ENCODE assay signal across 13 mouse cellular contexts in genomic region chr12:54833856-54834399, GRCm38 (mm10). TPM values are rescaled to one million over a fixed set of nuclear protein-coding genes. Genes with fewer than 3 reads are reported as not detected.
A peak's percentile ranks its signal among the peaks of the same experiment; 100 is the strongest.
DNase-seq lines count a peak whose midpoint lies in the region; ATAC-seq and TF ChIP-seq lines count a peak whose summit lies in the region.
"Had no signal": no experiment of that assay in that cellular context is flagged by ENCODE, and none has a peak within 500 bp of the region (broad histone marks: within the 10 kb centered on the region; RNA-seq: fewer than 3 reads in every experiment).

No protein-coding gene starts in this region.

- peaks cover 41% of the 10 kb centered on the region for H3K4me1 ChIP-seq in heart, embryonic 13.5 days

- peak overlapping the region; percentile 34 for H3ac ChIP-seq in C2C12 (ENCODE audit: control insufficient read depth, insufficient read length, low read depth)

- intact Hi-C loops in left cerebral cortex, adult 2 months (cut with DNase I) = loop anchor here (10.0 kb wide), 1 partner anchor 151 kb away; the partner anchor contains the start of gene Gm20403

- no peak overlapping the region for H3K4me3 ChIP-seq in left cerebral cortex, adult 2 months
- no peak overlapping the region for H3K4me3 ChIP-seq in C2C12 (ENCODE audit: insufficient read depth, poor library complexity, severe bottlenecking)
- H3K4me3 ChIP-seq in heart, embryonic 13.5 days = no peak overlapping the region
- H3K4me3 ChIP-seq: midbrain, embryonic 13.5 days had no signal

- ATAC-seq in heart, embryonic 13.5 days (ENCODE audit: extremely low read depth, insufficient number of reproducible peaks, low FRiP score, low TSS enrichment) = no peak

- no peaks in the 10 kb centered on the region for H3K9me3 ChIP-seq in heart, embryonic 13.5 days
- H3K9me3 ChIP-seq: limb, embryonic 15.5 days; midbrain, embryonic 13.5 days; neural tube, embryonic 15.5 days had no signal

- no peak for TF ChIP-seq CTCF in left cerebral cortex, adult 2 months (IDR thresholded peaks at IDR 0.05)
- TF ChIP-seq CTCF in C2C12 (IDR thresholded peaks at IDR 0.05; ENCODE audit: control insufficient read depth, insufficient read depth, insufficient read length) = no peak

- H3K9ac ChIP-seq in heart, embryonic 13.5 days = peak overlapping the region; percentile 16; the same call in 1 of the 2 replicates
- H3K9ac ChIP-seq: limb, embryonic 15.5 days; midbrain, embryonic 13.5 days had no signal

- no peaks in the 10 kb centered on the region for H3K79me2 ChIP-seq in C2C12 (ENCODE audit: control insufficient read depth, insufficient read depth)

- WGBS in heart, embryonic 13.5 days = 42% methylated on average over 9 of the region's 9 CpGs

- no peak for DNase-seq in left cerebral cortex, adult 2 months (ENCODE audit: extremely low spot score in 1 of 2, low spot score in 2 of 2)
- DNase-seq in left cerebral cortex, adult 9 months (ENCODE audit: low spot score in 2 of 2) = no peak
- DNase-seq in brain, adult 2 months (ENCODE audit: low read depth, low spot score) = peak; percentile 20
- DNase-seq in yolk sac, embryonic 10.5 days (ENCODE audit: low spot score) = no peak
- DNase-seq in spleen, postnatal 4 days (ENCODE audit: low spot score in 2 of 2) = no peak
- DNase-seq in layer of hippocampus, adult 18-20 months (ENCODE audit: low spot score in 2 of 2) = no peak
- DNase-seq: cerebellum, adult 9-11 months; layer of hippocampus, postnatal 36 days had no signal

- 0 out of 2 replicates have a peak overlapping the region, but pooled peaks have one; percentile 4 for H3K4me2 ChIP-seq in heart, embryonic 13.5 days
- H3K4me2 ChIP-seq: limb, embryonic 15.5 days had no signal

- H3K79me3 ChIP-seq in C2C12 (ENCODE audit: low read depth) = no peaks in the 10 kb centered on the region

- H3K36me3 ChIP-seq in C2C12 (ENCODE audit: control insufficient read depth, insufficient read depth) = no peaks in the 10 kb centered on the region
- no peaks in the 10 kb centered on the region for H3K36me3 ChIP-seq in heart, embryonic 13.5 days
- H3K36me3 ChIP-seq: limb, embryonic 15.5 days; midbrain, embryonic 13.5 days; neural tube, embryonic 15.5 days had no signal

- H3K27ac ChIP-seq in left cerebral cortex, adult 2 months = peak overlapping the region; percentile 8; the same call in 1 of the 2 replicates
- H3K27ac ChIP-seq in heart, embryonic 13.5 days (replicated peaks) = peak overlapping the region; percentile 62
- H3K27ac ChIP-seq: limb, embryonic 15.5 days; midbrain, embryonic 13.5 days had no signal

- H3K27me3 ChIP-seq in C2C12 (ENCODE audit: control insufficient read depth, insufficient read depth, insufficient read length) = no peaks in the 10 kb centered on the region
- H3K27me3 ChIP-seq in heart, embryonic 13.5 days (replicated peaks) = no peaks in the 10 kb centered on the region
- H3K27me3 ChIP-seq: limb, embryonic 15.5 days; midbrain, embryonic 13.5 days; neural tube, embryonic 15.5 days had no signal

TF ChIP-seq in C2C12, 6 proteins besides CTCF, POLR2A, EP300 and RAD21:
- no peak for TF ChIP-seq USF1 (IDR thresholded peaks at IDR 0.05; ENCODE audit: low read depth)
- no peak for TF ChIP-seq MYOG (IDR thresholded peaks at IDR 0.05; ENCODE audit: control insufficient read depth, extremely low read depth, insufficient read length)
- TF ChIP-seq CEBPB (IDR thresholded peaks at IDR 0.05; ENCODE audit: low read depth) = no peak

RNA-seq across cellular contexts. Expression of gene Cfl2, which starts 28.7 kb away (rescaled TPM):
- 100 to 1,000 TPM; 102 to 115 TPM for total RNA-seq in left cerebral cortex, adult 2 months (2021)
- polyA plus RNA-seq in C2C12 (2012; fragmentation: generic; extraction: Trizol) = 56.5 TPM
- polyA plus RNA-seq in heart, embryonic 13.5 days (2015; fragmentation: Nextera tagmentation; extraction: Ambion mirVana) = 416 and 457 TPM in 2 replicates
- total RNA-seq in layer of hippocampus, adult 18-20 months (2021) = 10 to 100 TPM; 94.7 to 95.9 TPM

RNA-seq across cellular contexts. Expression of gene Snx6, which starts 38.4 kb away (rescaled TPM):
- total RNA-seq in left cerebral cortex, adult 2 months (2021) = 10 to 100 TPM; 39.5 to 43.1 TPM
- polyA plus RNA-seq in C2C12 (2012; fragmentation: generic; extraction: Trizol) = 33.6 TPM
- polyA plus RNA-seq in heart, embryonic 13.5 days (2015; fragmentation: Nextera tagmentation; extraction: Ambion mirVana) = 106 and 110 TPM in 2 replicates
- total RNA-seq in layer of hippocampus, adult 18-20 months (2021) = 10 to 100 TPM; 43.4 to 47.9 TPM
